Mouse (Mus musculus) kidney, adult 2 months (tissue): ENCODE results near the gene Gm49320.

Experiments
- CTCF ChIP-seq: fragments of 200-500 bp; conservative IDR thresholded peaks from 2 replicates; pipeline ENCODE4 v1.5.1; 2011; ENCODE audit warnings: low read depth, mild to moderate bottlenecking, control low read depth, low read length, moderate library complexity, mixed read lengths; ENCODE audit not compliant: insufficient read depth, insufficient read length
- POLR2A ChIP-seq: fragments of 200-500 bp; IDR thresholded peaks from one replicate; pipeline ENCODE4 v1.6.1; 2011; ENCODE audit warnings: low read depth, low read length, control low read depth

DNA sequence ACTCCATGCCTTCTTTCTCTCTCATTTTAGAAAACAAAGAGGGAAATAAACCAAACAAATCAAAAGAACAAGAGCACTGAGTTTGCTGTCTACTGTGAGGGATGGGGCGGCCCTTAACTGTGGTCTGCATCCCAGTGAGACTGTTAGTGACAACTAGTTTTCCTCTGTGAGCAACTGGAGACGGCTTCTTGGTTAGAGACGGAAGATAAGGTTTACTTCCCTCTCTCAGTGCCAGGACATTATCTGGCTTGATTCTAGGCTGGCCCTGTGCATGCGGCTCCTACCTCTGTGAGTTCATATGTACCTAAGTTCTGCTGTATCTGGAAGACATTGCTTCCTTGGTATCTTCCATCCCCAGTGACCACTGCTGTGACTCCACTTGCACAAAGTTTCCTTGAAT is 59.2 kb downstream of the Gm49320 start:
- TF ChIP-seq CTCF = no peak
- no peak for TF ChIP-seq POLR2A
